Mouse (Mus musculus) cerebellum, adult 18-20 months (tissue): ENCODE results near the gene Slc5a10.
"Not testable (repeated sequence)": the region's sequence is repeated elsewhere in the genome, so short reads cannot be mapped to it uniquely, and the experiment has no call there.

Source experiments
- DNase-seq, 2 experiments: peaks; one replicate each; pipeline ENCODE4 v3.0.0; 2021

Gene Slc5a10

GRCm38 (mm10) chr11:61647110-61647910 is 73.3 kb downstream of the Slc5a10 start:
- DNase-seq = no peak

- DNase-seq = no peak
These were observed 74.1 kb downstream of the Slc5a10 start for GRCm38 (mm10) chr11:61646499-61647039.

GRCm38 (mm10) chr11:61645357-61645857 is 75.2 kb downstream of the Slc5a10 start:
- DNase-seq = no peak

- DNase-seq = no peak
These were observed 75.9 kb downstream of the Slc5a10 start for GRCm38 (mm10) chr11:61644576-61645326.

- DNase-seq = no peak
These were observed 77.3 kb downstream of the Slc5a10 start for GRCm38 (mm10) chr11:61643184-61643961.

GRCm38 (mm10) chr11:61642106-61642505 is 78.5 kb downstream of the Slc5a10 start:
- DNase-seq = no peak

- DNase-seq = not testable (repeated sequence)
These were observed 80.0 kb downstream of the Slc5a10 start for GRCm38 (mm10) chr11:61640585-61640984.

- DNase-seq = no peak
These were observed 80.9 kb downstream of the Slc5a10 start for GRCm38 (mm10) chr11:61639601-61640177.

GRCm38 (mm10) chr11:61638764-61639536 is 81.7 kb downstream of the Slc5a10 start:
- no peak for DNase-seq

- no peak for DNase-seq
These were observed 82.8 kb downstream of the Slc5a10 start for GRCm38 (mm10) chr11:61637856-61638255.

- DNase-seq = no peak
These were observed 83.2 kb downstream of the Slc5a10 start for GRCm38 (mm10) chr11:61637413-61637812.

- not testable (repeated sequence) for DNase-seq
These were observed 84.3 kb downstream of the Slc5a10 start for GRCm38 (mm10) chr11:61636309-61636708.

- no peak for DNase-seq
These were observed 91.0 kb downstream of the Slc5a10 start for GRCm38 (mm10) chr11:61629621-61630020.

GRCm38 (mm10) chr11:61626509-61626908 is 94.1 kb downstream of the Slc5a10 start:
- DNase-seq = no peak

- DNase-seq = no peak
These were observed 95.5 kb downstream of the Slc5a10 start for GRCm38 (mm10) chr11:61625136-61625535.
